ENCODE assay signal across 8 mouse cellular contexts in the genomic region with DNA sequence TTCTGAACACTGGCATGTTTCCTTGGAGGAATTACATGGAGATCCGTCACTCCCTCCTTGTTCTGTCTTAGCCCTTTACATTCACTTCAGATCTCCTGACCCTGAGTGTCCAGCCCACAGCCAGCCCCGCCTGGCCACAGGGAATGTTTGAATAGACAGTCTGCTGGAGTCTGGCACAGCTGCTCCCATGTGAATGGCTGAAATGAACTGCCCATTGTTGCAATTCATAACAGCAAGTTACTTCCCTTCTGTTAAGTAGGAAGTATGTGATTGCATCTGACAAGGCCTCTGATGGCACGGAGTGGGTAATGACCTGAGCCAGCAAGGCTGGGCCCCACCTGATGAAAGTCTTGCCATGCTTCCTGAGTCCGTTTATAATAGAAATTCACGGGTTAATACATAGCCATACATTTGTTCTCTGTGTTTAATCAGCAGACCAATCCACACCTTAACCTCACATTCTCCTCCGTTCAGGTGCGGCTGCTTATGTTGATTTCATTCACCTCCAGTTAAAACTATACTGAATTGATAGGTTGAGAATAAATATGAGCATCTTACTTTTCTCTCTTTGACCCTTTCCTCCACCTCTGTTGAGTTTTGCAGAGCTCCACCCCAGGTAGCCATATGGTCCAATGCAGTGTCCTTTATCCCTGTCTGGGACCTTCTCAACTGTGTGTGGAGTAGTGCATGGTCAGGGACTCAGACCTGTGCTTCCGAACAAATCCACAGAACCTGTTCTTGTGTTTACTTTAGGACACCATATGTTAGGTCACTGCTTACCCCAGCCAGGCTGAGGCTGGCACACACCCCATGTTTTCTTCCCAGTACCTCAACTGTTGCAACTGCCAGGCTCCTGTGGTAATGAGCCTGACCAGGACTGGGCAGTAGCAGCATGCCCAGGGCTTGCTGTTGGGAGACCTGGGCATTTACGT.
A peak's percentile ranks its signal among the peaks of the same experiment; 100 is the strongest.
DNase-seq lines count a peak whose midpoint lies in the region; ATAC-seq and TF ChIP-seq lines count a peak whose summit lies in the region.

No protein-coding gene starts in this region.

- H3K4me1 ChIP-seq in kidney, postnatal 0 days (replicated peaks; ENCODE audit: insufficient read depth, low read length), result peaks cover 28% of the 10 kb centered on the region
- peaks cover 7% of the 10 kb centered on the region for H3K4me1 ChIP-seq in bone marrow, adult 2 months (ENCODE audit: control insufficient read depth, insufficient read depth, low read length)

- no peak for ATAC-seq in kidney, postnatal 0 days (replicated peaks; ENCODE audit: low FRiP score, low read depth)
- ATAC-seq in megakaryocyte progenitor cell, adult 5-6 weeks (replicated peaks; ENCODE audit: poor library complexity), result peak; percentile 66

- H3K4me3 ChIP-seq in kidney, postnatal 0 days (replicated peaks; ENCODE audit: low read depth, low read length), result no peak overlapping the region
- H3K4me3 ChIP-seq in bone marrow, adult 2 months (replicated peaks; ENCODE audit: control insufficient read depth, low read depth, low read length), result no peak overlapping the region

- no peak for TF ChIP-seq POLR2A in bone marrow, adult 2 months (IDR thresholded peaks at IDR 0.05; ENCODE audit: borderline replicate concordance, control insufficient read depth, low read depth, low read length)

- 0 out of 2 replicates have a peak overlapping the region, but pooled peaks have one; percentile 14 for H3K9ac ChIP-seq in kidney, postnatal 0 days (ENCODE audit: low read depth, low read length)

- H3K36me3 ChIP-seq in kidney, postnatal 0 days (ENCODE audit: insufficient read depth, low read length), result 0 out of 2 replicates have a peak, but pooled peaks cover 8% of the 10 kb centered on the region

- 59% methylated on average over 9 of the region's 9 CpGs for WGBS in kidney, postnatal 0 days
- WGBS in bone marrow, adult 2 months, result 50% methylated on average over 9 of the region's 9 CpGs

- no peaks in the 10 kb centered on the region for H3K9me3 ChIP-seq in kidney, postnatal 0 days (replicated peaks; ENCODE audit: low read length)

- no peaks in the 10 kb centered on the region for H3K27me3 ChIP-seq in kidney, postnatal 0 days (ENCODE audit: insufficient read depth, low read length)

- DNase-seq in kidney, postnatal 0 days (ENCODE audit: low spot score), result no peak
- DNase-seq in kidney, postnatal 25 days, result no peak
- peak; percentile 35 for DNase-seq in embryo, embryonic 10.5 days (ENCODE audit: low spot score)
- no peak for DNase-seq in MN1 (ENCODE audit: low spot score)
- DNase-seq in heart, postnatal 36 days, result no peak
- no peak for DNase-seq in lung, postnatal 14 days

- no peak overlapping the region for H3K4me2 ChIP-seq in kidney, postnatal 0 days (ENCODE audit: low read length)

- no peak for TF ChIP-seq CTCF in kidney, postnatal 0 days (IDR thresholded peaks at IDR 0.05; ENCODE audit: low read depth)
- TF ChIP-seq CTCF in bone marrow, adult 2 months (IDR thresholded peaks at IDR 0.05; ENCODE audit: control insufficient read depth, insufficient read depth, low read length), result no peak

- intact Hi-C loops in heart, postnatal 36 days (cut with DNase I), result no loop called here

- H3K27ac ChIP-seq in kidney, postnatal 0 days, result peak overlapping the region; percentile 73
- H3K27ac ChIP-seq in bone marrow, adult 2 months (ENCODE audit: control insufficient read depth, insufficient read depth, low read depth, low read length, poor library complexity), result peak overlapping the region; percentile 73
